Mouse (Mus musculus) heart, postnatal 10 days (tissue): ENCODE results near the gene Nudt14. TPM values are rescaled to one million over a fixed set of nuclear protein-coding genes. Genes with fewer than 3 reads are reported as not detected.
A peak's percentile ranks its signal among the peaks of the same experiment; 100 is the strongest.

Experiments
- DNase-seq, 2 experiments: peaks; one replicate each; pipeline ENCODE4 v3.0.0; 2021
- intact Hi-C: fragments of 180-260 bp; cut with DNase I; formaldehyde crosslinking; loops from one replicate; pipeline ENCODE4 v1.15.1; 2025
- total RNA-seq, 2 experiments: library from RNA; stranded (reverse); gene quantifications; 2 replicates each; pipeline ENCODE4 v1.2.3; 2021

Nudt14 gene
- total RNA-seq, result 10 to 100 TPM; 11.7 to 11.8 TPM

DNA sequence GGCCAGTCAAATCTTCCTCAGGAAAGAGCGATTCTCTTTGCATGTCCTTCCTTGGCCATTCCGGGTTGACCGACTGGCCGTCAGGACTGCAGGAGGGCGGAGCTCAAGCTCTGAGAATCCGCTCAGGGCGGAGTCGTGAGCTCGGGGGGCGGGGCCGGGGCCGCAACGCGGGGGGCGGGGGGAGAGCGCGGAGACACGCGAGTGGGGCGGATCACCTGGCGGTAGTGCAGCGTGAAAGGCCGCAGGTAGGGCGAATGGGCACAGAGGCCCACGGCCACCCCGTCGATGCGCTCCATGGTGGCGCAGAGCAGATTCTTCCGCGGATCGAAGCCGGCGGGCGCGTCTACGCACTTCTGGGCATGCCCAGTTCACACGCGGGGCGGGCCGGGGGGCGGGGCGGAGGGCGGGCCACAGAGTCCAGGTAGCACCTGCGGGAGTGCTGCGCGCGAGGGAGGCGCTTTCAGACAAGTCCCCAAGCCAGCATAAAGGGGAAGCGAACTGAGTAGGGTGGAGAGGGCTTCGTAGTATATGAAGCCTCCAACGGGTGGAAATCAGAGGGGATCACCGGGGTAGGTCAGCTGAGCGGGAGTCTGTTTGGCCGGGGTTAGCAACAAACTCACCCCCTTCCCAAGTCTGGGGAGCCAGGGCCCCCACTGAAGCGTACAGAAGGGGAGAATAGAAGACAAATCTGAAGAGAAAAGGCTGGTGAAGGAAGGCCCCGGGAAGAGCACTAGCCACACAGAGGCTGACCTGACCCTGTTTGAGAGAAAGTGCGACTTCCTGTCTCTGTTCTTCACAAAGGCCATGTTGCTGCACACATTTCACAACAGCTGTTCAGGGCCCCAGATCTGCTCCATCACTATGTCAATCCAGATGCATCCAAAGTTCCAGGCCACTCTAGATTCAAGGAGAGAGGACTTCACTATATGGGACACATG is at the start of gene Nudt14:
TSS of gene Nudt14 (minus strand) at position 349 of the 938 bp plus-strand sequence.
- intact Hi-C loops, result no loop called here
- peak; percentile 83 to 84 for DNase-seq

DNA sequence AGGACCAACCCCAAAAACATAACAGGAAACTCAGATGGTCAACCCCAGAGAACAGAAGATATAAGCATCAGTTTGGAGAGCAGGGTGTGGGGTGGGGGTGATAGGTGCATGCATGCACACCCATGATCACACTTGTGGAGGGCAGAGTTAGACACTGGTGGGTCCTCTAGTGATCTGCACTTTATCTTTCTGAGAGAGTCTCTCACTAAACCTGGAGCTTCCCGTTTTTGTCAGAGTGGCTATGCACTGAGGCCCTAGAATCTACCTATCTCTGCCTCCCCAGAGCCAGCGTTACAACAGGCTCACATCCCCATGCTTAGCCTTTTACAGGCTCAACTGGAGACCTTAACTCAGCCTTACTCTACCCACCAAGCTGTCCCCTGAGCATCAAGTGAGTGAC is 49.5 kb upstream of the Nudt14 start:
- no peak for DNase-seq
- intact Hi-C loops, result no loop called here

DNA sequence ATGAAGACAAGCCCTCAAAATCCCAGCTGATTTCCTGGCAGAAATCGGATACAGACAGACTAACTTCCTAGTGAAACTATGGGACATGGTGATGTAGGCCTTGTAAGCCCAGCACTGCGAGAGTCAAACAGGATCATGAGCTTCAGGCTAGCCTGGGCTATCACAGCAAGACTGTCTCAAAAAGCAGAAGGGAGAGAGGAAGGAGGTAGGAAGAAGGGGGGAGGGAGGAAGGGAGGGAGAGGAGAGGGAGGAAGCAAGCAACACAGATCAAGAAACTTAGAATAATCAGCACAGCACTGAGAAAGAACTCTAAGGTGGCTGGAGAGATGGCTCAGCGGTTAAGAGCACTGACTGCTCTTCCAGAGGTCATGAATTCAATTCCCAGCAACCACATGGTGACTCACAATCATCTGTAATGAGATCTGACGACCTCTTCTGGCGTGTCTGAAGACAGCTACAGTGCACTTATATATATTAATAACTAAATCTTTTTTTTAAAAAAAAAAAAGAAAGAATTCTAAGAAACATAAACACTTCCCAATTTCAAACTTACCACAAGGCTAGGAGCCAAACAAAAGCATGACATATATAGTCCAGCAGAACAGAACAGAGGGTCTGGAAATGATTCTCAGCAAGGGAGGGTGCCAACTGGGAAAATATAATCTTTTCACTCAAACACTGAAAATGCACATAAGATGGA is 48.9 kb upstream of the Nudt14 start:
- intact Hi-C loops, result no loop called here
- DNase-seq, result no peak

DNA sequence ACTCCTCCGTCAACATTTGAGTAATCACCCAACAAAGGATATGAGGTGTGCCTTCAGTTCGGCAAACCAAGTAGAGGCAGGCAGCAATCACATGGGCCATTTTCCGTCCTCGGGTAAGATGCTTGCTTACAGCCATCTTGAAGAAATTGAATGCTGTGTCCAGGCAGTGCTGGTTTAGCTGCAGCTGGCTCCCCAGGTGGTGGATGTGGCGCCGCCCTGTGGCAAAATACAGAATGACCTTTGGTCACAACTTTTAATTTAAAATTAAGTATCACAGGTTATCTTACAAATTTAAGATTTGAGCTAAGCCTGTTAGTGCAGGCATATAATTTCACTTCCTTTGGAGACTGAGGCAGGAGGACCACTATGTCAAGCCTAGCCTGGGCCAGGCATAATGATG is 46.0 kb upstream of the Nudt14 start:
- intact Hi-C loops, result no loop called here
- DNase-seq, result peak in 1 of 2 experiments; percentile 62

DNA sequence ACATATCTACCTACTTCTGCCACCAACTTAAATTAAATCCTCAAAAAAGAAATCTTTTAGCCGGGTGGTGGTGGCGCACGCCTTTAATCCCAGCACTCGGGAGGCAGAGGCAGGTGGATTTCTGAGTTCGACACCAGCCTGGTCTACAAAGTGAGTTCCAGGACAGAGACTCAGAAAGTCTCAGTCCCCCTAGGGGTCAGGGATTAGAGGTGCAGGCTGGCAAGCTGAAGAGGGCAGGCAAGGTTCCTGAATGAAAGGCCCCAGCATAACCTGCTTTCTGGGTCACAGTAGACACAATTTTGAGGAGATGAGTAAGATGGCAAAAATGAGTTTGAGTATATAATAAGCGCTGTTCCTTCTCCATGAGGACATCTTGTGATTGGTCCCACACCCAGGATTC is 43.4 kb upstream of the Nudt14 start:
- no peak for DNase-seq
- intact Hi-C loops, result no loop called here

DNA sequence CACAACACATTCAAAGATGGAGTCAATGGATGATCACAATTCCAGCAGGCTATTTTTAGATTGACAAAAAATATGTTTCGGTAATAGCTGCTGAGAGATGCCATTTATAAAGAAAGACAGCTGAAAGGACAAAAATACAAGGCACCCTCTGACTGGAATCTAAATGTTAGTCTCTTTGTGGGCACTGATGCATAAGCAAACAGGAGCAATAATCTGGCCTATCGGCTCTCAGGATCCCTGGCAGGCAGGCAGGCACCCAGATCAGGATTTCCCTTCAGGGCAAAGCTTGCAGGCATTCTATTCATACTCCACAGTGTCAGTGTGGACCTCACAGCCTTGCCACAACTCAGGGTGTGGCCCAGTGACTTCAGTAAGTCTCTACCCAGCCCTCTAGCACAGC is 40.1 kb upstream of the Nudt14 start:
- intact Hi-C loops, result no loop called here
- no peak for DNase-seq

DNA sequence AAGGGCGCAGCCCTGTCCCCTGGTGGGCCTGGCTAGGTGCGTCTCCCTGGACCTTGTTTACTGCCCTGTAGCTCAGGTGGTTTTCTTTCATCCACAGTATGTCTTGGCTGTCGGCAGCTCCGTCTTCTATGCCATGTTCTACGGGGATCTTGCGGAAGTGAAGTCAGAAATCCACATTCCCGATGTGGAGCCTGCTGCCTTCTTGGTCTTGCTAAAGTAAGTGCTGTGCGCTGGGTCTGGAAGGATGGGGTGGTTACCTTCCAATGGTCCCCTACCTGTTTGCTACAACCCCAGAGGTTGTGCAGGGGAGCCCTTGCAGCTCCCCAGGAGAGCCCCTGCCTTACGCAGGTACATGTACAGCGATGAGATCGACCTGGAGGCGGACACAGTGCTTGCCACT is 35.2 kb upstream of the Nudt14 start:
- intact Hi-C loops, result no loop called here
- DNase-seq, result no peak

DNA sequence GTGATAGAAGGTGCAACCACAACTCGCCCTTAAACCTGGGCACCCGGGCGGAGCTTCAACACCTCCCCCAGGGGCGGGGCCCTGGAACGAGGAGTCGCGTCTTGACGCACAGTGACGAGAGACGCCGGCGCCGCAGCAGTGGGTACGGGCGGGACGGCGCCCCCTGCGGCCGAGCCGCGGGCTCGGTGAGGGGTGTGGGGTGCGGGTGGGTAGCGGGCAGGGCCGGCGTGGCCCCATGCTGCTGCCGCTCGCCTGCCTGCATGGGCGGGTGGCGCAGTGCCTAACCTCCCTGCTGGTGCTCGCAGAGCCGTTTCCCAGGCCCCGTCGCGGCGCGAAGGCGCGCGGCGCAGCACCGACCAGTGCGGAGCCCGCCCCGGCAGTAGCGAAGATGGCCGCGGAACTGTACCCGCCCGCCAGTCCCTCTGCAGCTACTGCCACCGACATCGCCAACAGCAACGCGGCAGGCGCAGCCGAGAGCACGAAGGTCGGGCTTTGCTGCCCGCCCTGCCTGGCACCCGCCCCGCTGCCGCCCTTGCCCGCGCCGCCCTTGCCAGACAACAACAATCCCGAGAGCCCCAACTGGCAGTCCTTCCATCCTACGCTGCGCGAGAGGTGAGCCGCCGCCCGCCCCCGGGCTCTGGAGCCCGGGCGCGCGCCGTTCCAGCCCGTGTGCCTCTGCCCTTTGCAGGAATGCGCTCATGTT is 34.6 kb upstream of the Nudt14 start, which contains the start of gene Btbd6:
TSS of gene Btbd6 (plus strand) at position 112 of the 703 bp plus-strand sequence.
- peak; percentile 92 to 93 for DNase-seq
- intact Hi-C loops, result no loop called here

DNA sequence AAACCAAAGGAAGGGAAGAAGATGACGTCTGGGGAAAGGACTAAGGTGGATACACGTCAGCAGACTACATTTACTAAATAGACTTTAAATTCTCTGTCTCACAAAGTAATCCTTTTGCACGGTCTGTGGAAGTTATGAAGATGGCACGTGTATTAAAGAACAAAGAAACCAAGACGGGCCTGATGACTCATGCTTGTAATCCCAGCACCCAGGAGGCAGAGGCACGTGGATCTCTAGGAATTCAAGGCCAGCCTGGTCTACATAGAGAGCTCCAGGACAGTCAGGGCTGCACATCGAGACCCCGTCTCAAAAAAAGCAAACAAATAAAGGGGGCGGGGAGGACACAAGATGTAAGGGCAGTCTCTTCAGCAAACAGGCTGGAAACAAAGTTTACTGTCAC is 32.8 kb upstream of the Nudt14 start:
- DNase-seq, result no peak
- intact Hi-C loops, result no loop called here

DNA sequence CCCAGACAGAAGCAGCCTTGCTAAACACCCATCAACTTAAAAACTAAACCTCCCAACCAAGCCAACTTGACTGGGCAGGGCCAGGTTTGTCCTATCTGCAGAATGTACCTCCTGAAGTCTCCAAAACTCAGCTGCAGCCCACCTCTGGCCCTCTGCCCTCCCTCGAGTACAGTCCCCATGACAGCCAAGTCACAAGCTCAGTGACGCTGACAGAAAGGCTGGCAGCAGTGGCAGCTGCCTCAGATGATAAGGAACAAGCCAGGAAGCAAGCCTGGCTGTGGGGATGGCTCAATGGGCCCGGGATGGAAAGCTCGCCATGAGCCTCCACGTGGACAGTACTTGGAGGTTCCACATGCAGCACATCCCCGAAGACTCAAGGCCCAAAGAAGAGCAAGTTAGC is 27.7 kb upstream of the Nudt14 start:
- intact Hi-C loops, result no loop called here
- DNase-seq, result peak; percentile 39 to 62

DNA sequence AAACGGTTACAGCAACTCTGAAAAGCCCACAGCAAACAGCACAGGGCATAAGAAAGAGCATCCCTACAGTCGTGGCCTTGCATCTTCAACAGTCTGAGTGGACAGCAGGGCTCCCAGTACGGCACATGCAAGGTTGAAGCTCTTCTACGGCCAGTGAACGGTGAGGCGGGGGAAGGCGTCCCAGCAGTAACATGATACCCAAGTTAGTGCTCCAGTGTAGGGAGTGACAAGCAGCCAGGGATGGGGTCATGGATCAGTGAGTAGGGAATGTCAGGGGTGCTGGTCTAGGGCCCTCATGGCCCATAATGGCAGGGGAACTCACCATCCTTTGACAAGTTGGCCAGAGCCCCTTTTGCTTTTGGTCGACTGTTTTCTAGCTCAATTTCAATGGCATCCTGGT is 27.0 kb upstream of the Nudt14 start:
- intact Hi-C loops, result no loop called here
- no peak for DNase-seq

DNA sequence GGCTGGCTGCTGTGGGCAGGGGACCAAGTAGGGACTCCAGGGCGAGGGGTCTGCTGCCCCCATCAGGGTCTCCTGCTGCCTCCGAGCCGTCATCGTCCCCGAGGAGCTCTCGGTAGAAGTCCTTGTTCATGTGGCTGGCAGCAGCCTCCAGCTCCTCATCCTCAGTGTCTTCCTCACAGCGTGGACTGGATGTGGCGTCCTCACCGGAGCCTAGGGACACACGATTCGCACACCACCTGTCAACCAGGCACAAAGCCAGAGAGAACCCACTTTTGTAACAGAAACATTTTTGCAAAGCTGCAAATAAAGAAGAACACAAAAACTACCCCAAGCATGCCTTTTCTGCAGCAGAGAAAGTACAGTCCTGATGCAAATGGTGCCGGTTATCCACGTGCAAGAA is 23.9 kb upstream of the Nudt14 start:
- intact Hi-C loops, result no loop called here
- no peak for DNase-seq

DNA sequence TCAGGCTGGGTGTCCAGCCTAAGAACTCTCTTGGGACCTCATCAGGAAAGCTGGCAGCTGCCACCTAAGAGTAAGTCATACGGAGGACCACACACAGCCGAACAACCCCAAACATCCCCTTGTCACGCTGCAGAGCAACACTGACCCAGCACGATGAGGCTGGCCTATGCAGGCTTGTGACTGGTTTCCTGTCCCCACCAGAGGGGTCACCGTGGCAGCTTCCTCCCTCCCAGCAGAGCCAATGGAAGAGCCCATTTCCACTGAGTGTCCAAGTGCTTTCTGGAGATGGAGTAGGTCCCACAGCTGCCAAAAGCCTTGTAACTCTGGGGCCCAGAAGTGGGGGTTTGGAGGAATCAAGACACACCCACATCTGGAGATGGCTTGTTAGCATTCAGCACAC is 19.9 kb upstream of the Nudt14 start:
- no peak for DNase-seq

DNA sequence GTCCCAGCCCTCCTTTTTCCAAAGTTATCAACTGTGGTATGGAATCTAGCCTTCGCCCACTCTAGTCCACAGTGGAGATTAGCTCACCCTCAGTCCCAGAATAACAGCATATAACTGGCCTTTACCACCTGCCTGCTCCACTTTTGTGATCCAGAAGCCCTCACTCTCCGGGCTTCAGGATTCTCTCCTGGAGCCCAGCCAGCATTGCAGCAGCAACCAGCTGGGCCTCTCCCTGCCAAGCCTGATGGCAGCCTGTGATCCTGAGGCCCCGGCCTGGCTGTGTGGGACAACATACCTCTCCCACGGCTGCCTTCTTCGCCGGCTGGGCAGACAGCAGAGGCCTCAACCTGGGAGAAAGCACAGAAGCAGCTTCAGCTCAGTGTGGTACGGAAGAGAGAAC is 19.5 kb upstream of the Nudt14 start:
- DNase-seq, result peak; percentile 80 to 84
- intact Hi-C loops, result no loop called here

More for the DNA sequence above, 19.9 kb upstream of the Nudt14 start:
- intact Hi-C loops, result no loop called here

DNA sequence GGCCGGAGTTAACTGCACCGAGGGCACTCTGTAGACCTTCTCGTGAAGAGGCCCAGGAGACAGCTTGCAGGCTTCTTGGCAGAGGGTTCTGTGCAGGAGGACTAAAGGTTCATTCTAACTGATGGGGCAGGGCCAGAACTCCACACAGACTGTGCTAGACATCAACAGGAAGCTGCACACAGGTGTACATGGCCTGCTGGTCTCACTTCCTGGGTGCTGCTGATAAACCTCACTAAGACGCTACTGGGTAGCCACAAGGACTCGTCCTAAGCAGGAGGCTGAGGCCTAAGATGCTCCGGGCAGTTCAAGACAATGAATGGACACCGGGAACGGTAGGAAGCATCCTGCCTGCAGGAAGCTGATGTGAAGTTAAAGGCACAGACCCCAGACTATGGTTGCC is 17.5 kb upstream of the Nudt14 start:
- no peak for DNase-seq
- intact Hi-C loops, result loop anchor here (5.0 to 10.0 kb wide), 4 partner anchors 85 to 198 kb away; partner anchors contain the start of gene Tedc1

DNA sequence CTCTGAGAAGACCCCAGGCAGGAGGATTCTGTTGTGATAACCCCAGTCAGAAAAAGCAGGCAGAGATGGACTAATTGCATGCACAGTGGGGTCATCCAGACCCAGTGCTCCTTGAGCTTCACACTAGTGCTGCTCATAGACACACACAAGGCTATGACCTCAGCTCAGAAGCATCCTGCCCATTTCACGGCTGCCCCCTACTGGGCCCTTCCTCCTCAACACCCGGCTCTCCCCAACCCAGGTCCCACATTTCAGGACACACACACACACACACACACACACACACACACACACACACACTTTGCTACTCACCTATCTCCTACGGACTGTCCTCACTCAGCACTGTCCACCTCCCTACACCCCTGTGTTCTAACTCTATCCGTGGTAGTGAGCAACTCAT is 16.4 kb upstream of the Nudt14 start:
- intact Hi-C loops, result loop anchor here (5.0 to 10.0 kb wide), 4 partner anchors 84 to 199 kb away; partner anchors contain the start of gene Tedc1
- peak; percentile 68 to 78 for DNase-seq

DNA sequence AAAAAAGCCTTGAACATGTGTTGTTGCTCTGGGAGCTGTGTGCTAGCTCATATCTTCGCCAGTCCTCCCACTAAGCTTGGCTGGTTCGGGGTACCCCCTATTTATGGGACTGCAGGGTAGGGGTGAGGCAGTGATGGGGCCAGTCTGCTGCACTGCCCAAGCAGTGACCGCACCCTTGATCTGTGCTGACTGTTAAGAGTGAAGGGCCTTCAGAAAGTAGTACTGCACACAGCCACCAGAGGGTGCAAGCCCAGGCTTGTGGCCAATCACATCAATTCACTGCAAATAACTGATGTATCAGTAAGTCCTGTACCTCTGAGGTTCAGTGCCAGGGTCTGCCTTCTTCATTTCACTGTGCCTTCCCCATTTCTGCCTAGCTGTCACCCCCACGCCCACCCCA is 13.9 kb upstream of the Nudt14 start:
- DNase-seq, result peak; percentile 80 to 90
- intact Hi-C loops, result loop anchor here (5.0 to 10.0 kb wide), 4 partner anchors 81 to 202 kb away; partner anchors contain the start of gene Tedc1

DNA sequence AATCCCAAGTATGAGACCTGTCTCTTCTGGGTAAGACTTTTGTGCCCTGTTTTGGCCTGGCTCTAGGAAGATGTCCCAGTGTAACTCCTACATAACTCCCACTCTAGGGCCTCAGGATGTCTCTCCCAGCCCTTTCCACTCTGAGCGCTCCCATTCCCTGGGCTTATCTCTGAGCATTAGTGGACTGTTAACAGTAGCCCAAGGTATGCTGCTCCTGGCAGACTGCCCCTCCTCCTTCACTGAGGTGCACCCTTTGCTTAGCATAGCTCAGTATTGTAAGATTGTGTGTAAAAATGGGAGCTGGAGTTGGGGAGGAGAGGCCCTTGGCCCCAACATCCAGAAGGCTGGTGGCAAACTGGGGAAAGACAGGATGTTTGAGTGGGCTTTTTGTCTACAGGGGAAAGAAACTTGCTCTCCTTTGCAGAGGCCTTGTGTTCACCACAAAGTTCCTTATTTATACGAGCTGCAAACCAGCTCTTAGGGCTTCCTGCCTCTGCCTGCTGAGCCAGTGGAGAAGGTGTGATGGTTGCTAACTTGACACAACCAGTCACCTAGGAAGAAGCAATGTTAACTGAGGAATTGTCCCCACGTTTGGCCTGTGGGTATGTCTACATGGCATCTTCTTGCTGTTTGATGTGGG is 11.1 kb upstream of the Nudt14 start:
- DNase-seq, result no peak

DNA sequence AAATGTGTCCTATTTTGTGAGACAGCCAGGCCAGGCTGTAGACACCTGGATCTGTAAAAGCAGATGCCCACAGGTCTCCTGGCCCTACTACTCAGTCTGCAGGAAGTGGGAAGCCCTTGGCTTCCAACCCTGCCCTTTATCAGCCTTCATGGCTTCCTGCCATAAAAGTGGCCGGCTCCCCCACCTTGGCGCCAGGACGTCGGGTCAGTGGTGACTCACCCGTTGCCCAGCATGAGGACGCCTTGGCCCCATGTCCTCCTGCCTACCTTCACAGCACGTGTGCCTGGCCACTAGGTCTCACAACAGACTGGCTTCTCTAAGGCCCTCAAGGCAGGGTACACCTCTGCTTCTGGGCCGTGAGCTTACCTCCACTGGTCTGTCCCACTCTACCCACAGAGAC is 10.5 kb upstream of the Nudt14 start:
- DNase-seq, result peak; percentile 82 to 86
- intact Hi-C loops, result loop anchor here (10.0 kb wide), 1 partner anchor 78 kb away; no protein-coding TSS in a partner anchor

More for the DNA sequence above, 11.1 kb upstream of the Nudt14 start:
- intact Hi-C loops, result loop anchor here (10.0 kb wide), 1 partner anchor 78 kb away; no protein-coding TSS in a partner anchor

DNA sequence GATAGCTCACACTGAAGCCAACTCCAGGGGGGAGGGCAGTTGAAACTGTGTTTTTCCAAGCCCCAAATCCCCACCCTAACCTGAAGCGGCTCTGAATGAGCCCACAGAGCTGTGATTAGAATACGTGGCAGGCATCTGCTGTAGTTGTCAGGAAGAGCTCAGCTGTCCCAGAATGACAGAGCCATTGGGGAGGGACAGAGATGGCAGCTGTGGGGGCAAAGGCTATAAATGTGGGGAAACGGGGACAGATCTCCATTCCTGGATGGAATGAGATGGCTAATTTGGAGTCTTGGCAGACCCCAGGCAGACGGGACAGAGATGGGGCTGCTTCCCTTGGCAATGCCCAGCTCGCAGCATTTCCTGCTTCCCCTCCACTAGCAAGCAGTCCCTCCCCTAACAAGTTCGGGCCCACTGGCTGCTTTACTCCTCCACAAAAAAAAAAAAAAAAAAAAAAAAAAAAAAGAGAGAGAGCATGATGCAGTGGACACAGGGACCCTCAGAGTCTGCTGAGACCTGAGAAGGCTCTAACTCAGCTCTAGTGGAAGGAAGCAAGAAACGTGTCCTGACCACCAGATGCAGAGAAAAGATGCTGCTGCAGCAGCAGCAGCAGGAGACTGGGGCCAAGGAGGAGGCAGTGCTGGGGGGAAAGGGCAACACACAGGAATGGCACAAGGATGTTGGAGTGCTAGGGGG is 9.4 kb upstream of the Nudt14 start:
- no peak for DNase-seq
- intact Hi-C loops, result loop anchor here (10.0 kb wide), 1 partner anchor 76 kb away; no protein-coding TSS in a partner anchor
